Mouse (Mus musculus): ENCODE measurements around the gene Mepce. TPM values are rescaled to one million over a fixed set of nuclear protein-coding genes. Genes with fewer than 3 reads are reported as not detected.

Gene Mepce
- polyA plus RNA-seq, 1 experiment from 2014 or later: 9.2 TPM

GRCm38 (mm10) chr5:137806158-137806557, 18.7 kb upstream of the Mepce start:
- ATAC-seq (replicated peaks; ENCODE audit: insufficient number of reproducible peaks, low FRiP score, low TSS enrichment): no peak
- no peak overlapping the region for H3K9ac ChIP-seq (ENCODE audit: low read depth, low read length)
- H3K4me3 ChIP-seq (ENCODE audit: low read depth, low read length): no peak overlapping the region
- no peaks in the 10 kb centered on the region for H3K9me3 ChIP-seq (replicated peaks; ENCODE audit: control insufficient read depth, low read length)
- no peaks in the 10 kb centered on the region for H3K4me1 ChIP-seq (ENCODE audit: control insufficient read depth, insufficient read depth, low read length)
- no peaks in the 10 kb centered on the region for H3K36me3 ChIP-seq (ENCODE audit: control insufficient read depth, insufficient read depth, low read length)
- 69% methylated on average over 1 of the region's 1 CpGs for WGBS (ENCODE audit: insufficient replicate concordance)
- no peak overlapping the region for H3K27ac ChIP-seq (ENCODE audit: low read depth, low read length)
- H3K4me2 ChIP-seq: no peak overlapping the region
- H3K27me3 ChIP-seq (ENCODE audit: control insufficient read depth, insufficient read depth, low read length): no peaks in the 10 kb centered on the region

GRCm38 (mm10) chr5:137800917-137801316, 13.5 kb upstream of the Mepce start:
- no peak for ATAC-seq (replicated peaks; ENCODE audit: insufficient number of reproducible peaks, low FRiP score, low TSS enrichment)
- no peak overlapping the region for H3K9ac ChIP-seq (ENCODE audit: low read depth, low read length)
- WGBS (ENCODE audit: insufficient replicate concordance): 69% methylated on average over 3 of the region's 3 CpGs

GRCm38 (mm10) chr5:137796606-137797005, 9.2 kb upstream of the Mepce start:
- no peak for ATAC-seq (replicated peaks; ENCODE audit: insufficient number of reproducible peaks, low FRiP score, low TSS enrichment)
- no peak overlapping the region for H3K9ac ChIP-seq (ENCODE audit: low read depth, low read length)
- H3K4me2 ChIP-seq: no peak overlapping the region
- no peaks in the 10 kb centered on the region for H3K27me3 ChIP-seq (ENCODE audit: control insufficient read depth, insufficient read depth, low read length)
- WGBS (ENCODE audit: insufficient replicate concordance): 76% methylated on average over 3 of the region's 3 CpGs
- no peak overlapping the region for H3K27ac ChIP-seq (ENCODE audit: low read depth, low read length)
- no peaks in the 10 kb centered on the region for H3K9me3 ChIP-seq (replicated peaks; ENCODE audit: control insufficient read depth, low read length)
- no peaks in the 10 kb centered on the region for H3K36me3 ChIP-seq (ENCODE audit: control insufficient read depth, insufficient read depth, low read length)
- H3K4me1 ChIP-seq (ENCODE audit: control insufficient read depth, insufficient read depth, low read length): no peaks in the 10 kb centered on the region
- H3K4me3 ChIP-seq (ENCODE audit: low read depth, low read length): no peak overlapping the region

More at GRCm38 (mm10) chr5:137800917-137801316, 13.5 kb upstream of the Mepce start:
- Histone ChIP-seq H3K27me3 (ENCODE audit: control insufficient read depth, insufficient read depth, low read length) (no peaks in the 10 kb centered on the region), H3K4me1 (ENCODE audit: control insufficient read depth, insufficient read depth, low read length) (no peaks in the 10 kb centered on the region), H3K4me3 (ENCODE audit: low read depth, low read length) (no peak overlapping the region), H3K27ac (ENCODE audit: low read depth, low read length) (no peak overlapping the region), H3K36me3 (ENCODE audit: control insufficient read depth, insufficient read depth, low read length) (no peaks in the 10 kb centered on the region), H3K9me3 (replicated peaks; ENCODE audit: control insufficient read depth, low read length) (no peaks in the 10 kb centered on the region), H3K4me2 (no peak overlapping the region)

GRCm38 (mm10) chr5:137791553-137791952, 4.1 kb upstream of the Mepce start:
- no peak for ATAC-seq (replicated peaks; ENCODE audit: insufficient number of reproducible peaks, low FRiP score, low TSS enrichment)

GRCm38 (mm10) chr5:137788946-137789531, 1.6 kb upstream of the Mepce start:
- peaks cover 16% of the 10 kb centered on the region for H3K4me1 ChIP-seq (ENCODE audit: control insufficient read depth, insufficient read depth, low read length)
- no peaks in the 10 kb centered on the region; the same call in 1 of the 2 replicates for H3K27me3 ChIP-seq (ENCODE audit: control insufficient read depth, insufficient read depth, low read length)
- no peak overlapping the region for H3K27ac ChIP-seq (ENCODE audit: low read depth, low read length)
- H3K36me3 ChIP-seq (ENCODE audit: control insufficient read depth, insufficient read depth, low read length): peaks cover 5% of the 10 kb centered on the region; the same call in 1 of the 2 replicates
- WGBS (ENCODE audit: insufficient replicate concordance): 85% methylated on average over 2 of the region's 2 CpGs
- no peak for ATAC-seq (replicated peaks; ENCODE audit: insufficient number of reproducible peaks, low FRiP score, low TSS enrichment)
- no peak overlapping the region for H3K4me3 ChIP-seq (ENCODE audit: low read depth, low read length)
- H3K4me2 ChIP-seq: no peak overlapping the region
- no peaks in the 10 kb centered on the region for H3K9me3 ChIP-seq (replicated peaks; ENCODE audit: control insufficient read depth, low read length)
- no peak overlapping the region for H3K9ac ChIP-seq (ENCODE audit: low read depth, low read length)

More at GRCm38 (mm10) chr5:137791553-137791952, 4.1 kb upstream of the Mepce start:
- H3K27ac ChIP-seq (ENCODE audit: low read depth, low read length): no peak overlapping the region
- no peak overlapping the region for H3K4me3 ChIP-seq (ENCODE audit: low read depth, low read length)
- peaks cover 4% of the 10 kb centered on the region; the same call in 1 of the 2 replicates for H3K4me1 ChIP-seq (ENCODE audit: control insufficient read depth, insufficient read depth, low read length)
- no peak overlapping the region for H3K4me2 ChIP-seq
- H3K27me3 ChIP-seq (ENCODE audit: control insufficient read depth, insufficient read depth, low read length): no peaks in the 10 kb centered on the region; the same call in 1 of the 2 replicates
- no peaks in the 10 kb centered on the region for H3K36me3 ChIP-seq (ENCODE audit: control insufficient read depth, insufficient read depth, low read length)
- H3K9me3 ChIP-seq (replicated peaks; ENCODE audit: control insufficient read depth, low read length): no peaks in the 10 kb centered on the region
- no peak overlapping the region for H3K9ac ChIP-seq (ENCODE audit: low read depth, low read length)

- peaks cover 5% of the 10 kb centered on the region; the same call in 1 of the 2 replicates for H3K36me3 ChIP-seq (ENCODE audit: control insufficient read depth, insufficient read depth, low read length)
- ATAC-seq (replicated peaks; ENCODE audit: insufficient number of reproducible peaks, low FRiP score, low TSS enrichment): no peak
- H3K9me3 ChIP-seq (replicated peaks; ENCODE audit: control insufficient read depth, low read length): no peaks in the 10 kb centered on the region
- H3K9ac ChIP-seq (ENCODE audit: low read depth, low read length): peak overlapping the region; percentile 28; the same call in 1 of the 2 replicates
- H3K27ac ChIP-seq (ENCODE audit: low read depth, low read length): no peak overlapping the region
- no peaks in the 10 kb centered on the region; the same call in 1 of the 2 replicates for H3K27me3 ChIP-seq (ENCODE audit: control insufficient read depth, insufficient read depth, low read length)
- H3K4me3 ChIP-seq (ENCODE audit: low read depth, low read length): peak overlapping the region; percentile 88
- WGBS (ENCODE audit: insufficient replicate concordance): 62% methylated on average over 24 of the region's 24 CpGs
- peak overlapping the region; percentile 92 for H3K4me2 ChIP-seq
- peaks cover 25% of the 10 kb centered on the region for H3K4me1 ChIP-seq (ENCODE audit: control insufficient read depth, insufficient read depth, low read length)
These were observed 716 bp upstream of the Mepce start for GRCm38 (mm10) chr5:137788171-137788570.

GRCm38 (mm10) chr5:137786109-137786942, 1.1 kb downstream of the Mepce start:
- peak; percentile 92 for ATAC-seq (replicated peaks; ENCODE audit: insufficient number of reproducible peaks, low FRiP score, low TSS enrichment)
- Histone ChIP-seq H3K4me2 (peak overlapping the region; percentile 92), H3K27me3 (ENCODE audit: control insufficient read depth, insufficient read depth, low read length) (no peaks in the 10 kb centered on the region; the same call in 1 of the 2 replicates), H3K9me3 (replicated peaks; ENCODE audit: control insufficient read depth, low read length) (no peaks in the 10 kb centered on the region), H3K27ac (ENCODE audit: low read depth, low read length) (peak overlapping the region; percentile 100), H3K36me3 (ENCODE audit: control insufficient read depth, insufficient read depth, low read length) (peaks cover 22% of the 10 kb centered on the region), H3K4me3 (ENCODE audit: low read depth, low read length) (peak overlapping the region; percentile 88), H3K4me1 (ENCODE audit: control insufficient read depth, insufficient read depth, low read length) (peaks cover 29% of the 10 kb centered on the region), H3K9ac (ENCODE audit: low read depth, low read length) (peak overlapping the region; percentile 97)
- under 1% methylated on average over 79 of the region's 79 CpGs for WGBS (ENCODE audit: insufficient replicate concordance)

GRCm38 (mm10) chr5:137785164-137786031, 2.1 kb downstream of the Mepce start:
- Histone ChIP-seq H3K4me1 (ENCODE audit: control insufficient read depth, insufficient read depth, low read length) (peaks cover 29% of the 10 kb centered on the region), H3K27ac (ENCODE audit: low read depth, low read length) (peak overlapping the region; percentile 100), H3K9ac (ENCODE audit: low read depth, low read length) (peak overlapping the region; percentile 97), H3K4me2 (peak overlapping the region; percentile 92), H3K27me3 (ENCODE audit: control insufficient read depth, insufficient read depth, low read length) (no peaks in the 10 kb centered on the region; the same call in 1 of the 2 replicates), H3K9me3 (replicated peaks; ENCODE audit: control insufficient read depth, low read length) (no peaks in the 10 kb centered on the region), H3K36me3 (ENCODE audit: control insufficient read depth, insufficient read depth, low read length) (peaks cover 27% of the 10 kb centered on the region), H3K4me3 (ENCODE audit: low read depth, low read length) (peak overlapping the region; percentile 88)
- ATAC-seq (replicated peaks; ENCODE audit: insufficient number of reproducible peaks, low FRiP score, low TSS enrichment): 0 out of 2 replicates have a peak, but pooled peaks have one; percentile 9
- 2% methylated on average over 53 of the region's 62 CpGs for WGBS (ENCODE audit: insufficient replicate concordance)
